ENCODE assay signal across 25 mouse cellular contexts in genomic region chr3:40123558-40124236, GRCm38 (mm10).
DNase-seq lines count a peak whose midpoint lies in the region; ATAC-seq and TF ChIP-seq lines count a peak whose summit lies in the region.
"Had no signal": no experiment of that assay in that cellular context is flagged by ENCODE, and none has a peak within 500 bp of the region (broad histone marks: within the 10 kb centered on the region; RNA-seq: fewer than 3 reads in every experiment).

No protein-coding gene starts in this region.

- no peak for DNase-seq in hindbrain, postnatal 0 days (ENCODE audit: low spot score)
- DNase-seq in ES-CJ7 (ENCODE audit: low read depth, low spot score), result peak; percentile 2
- peak; percentile 12 for DNase-seq in ZHBTc4 (ENCODE audit: low read depth, low spot score)
- no peak for DNase-seq in kidney, adult 11 months
- DNase-seq in left cerebral cortex, postnatal 36 days (ENCODE audit: low spot score in 2 of 2), result no peak
- DNase-seq: adrenal gland, postnatal 14 days; cerebellum, adult 9-10 months; gastrocnemius, postnatal 10 days; heart, postnatal 4 days; kidney, adult 2 months; layer of hippocampus, adult 9-11 months; liver; lung, postnatal 36 days; thymus, adult 18-20 months; thymus, postnatal 4 days had no signal

- no peak overlapping the region for H3K9ac ChIP-seq in hindbrain, embryonic 12.5 days
- H3K9ac ChIP-seq in hindbrain, postnatal 0 days (replicated peaks; ENCODE audit: low read length), result no peak overlapping the region
- H3K9ac ChIP-seq in forebrain, embryonic 13.5 days, result no peak overlapping the region
- H3K9ac ChIP-seq: liver, embryonic 15.5 days; lung, embryonic 15.5 days had no signal

- H3K36me3 ChIP-seq in hindbrain, embryonic 12.5 days, result no peaks in the 10 kb centered on the region
- no peaks in the 10 kb centered on the region for H3K36me3 ChIP-seq in hindbrain, postnatal 0 days (ENCODE audit: insufficient read depth, low read length)
- H3K36me3 ChIP-seq in forebrain, embryonic 13.5 days (ENCODE audit: poor library complexity, severe bottlenecking), result no peaks in the 10 kb centered on the region
- H3K36me3 ChIP-seq: heart, embryonic 10.5 days; limb, embryonic 10.5 days; liver, embryonic 15.5 days; lung, embryonic 15.5 days had no signal

- TF ChIP-seq CTCF in hindbrain, postnatal 0 days (IDR thresholded peaks at IDR 0.05; ENCODE audit: low read depth), result no peak

- peaks cover 26% of the 10 kb centered on the region for H3K4me1 ChIP-seq in hindbrain, embryonic 12.5 days
- no peaks in the 10 kb centered on the region for H3K4me1 ChIP-seq in hindbrain, postnatal 0 days (ENCODE audit: insufficient read depth, low read length)
- H3K4me1 ChIP-seq in forebrain, embryonic 13.5 days, result peaks cover 23% of the 10 kb centered on the region
- H3K4me1 ChIP-seq: liver, embryonic 15.5 days; lung, embryonic 15.5 days; megakaryocyte, embryonic 14.5 days had no signal

- 29% methylated on average over 9 of the region's 9 CpGs for WGBS in hindbrain, embryonic 12.5 days
- WGBS in hindbrain, postnatal 0 days, result 31% methylated on average over 9 of the region's 9 CpGs
- WGBS in forebrain, embryonic 13.5 days, result 50% methylated on average over 9 of the region's 9 CpGs

- intact Hi-C loops in left cerebral cortex, postnatal 36 days (cut with DNase I), result loop anchor here (5.0 kb wide), 1 partner anchor 1236 kb away; the partner anchor contains the start of gene Fat4

- H3K27ac ChIP-seq in hindbrain, embryonic 12.5 days, result no peak overlapping the region
- no peak overlapping the region for H3K27ac ChIP-seq in hindbrain, postnatal 0 days
- H3K27ac ChIP-seq in forebrain, embryonic 13.5 days, result peak overlapping the region; percentile 19; the same call in 1 of the 2 replicates
- H3K27ac ChIP-seq: heart, embryonic 10.5 days; kidney, postnatal 0 days; limb, embryonic 10.5 days; liver, embryonic 15.5 days; lung, embryonic 15.5 days had no signal

- no peak overlapping the region for H3K4me3 ChIP-seq in hindbrain, embryonic 12.5 days
- no peak overlapping the region for H3K4me3 ChIP-seq in hindbrain, postnatal 0 days (ENCODE audit: low read length)
- no peak overlapping the region for H3K4me3 ChIP-seq in forebrain, embryonic 13.5 days
- H3K4me3 ChIP-seq: heart, embryonic 10.5 days; limb, embryonic 10.5 days; liver, embryonic 15.5 days; lung, embryonic 15.5 days; megakaryocyte, embryonic 14.5 days; myocyte had no signal

- no peak overlapping the region for H3K4me2 ChIP-seq in hindbrain, embryonic 12.5 days (replicated peaks)
- no peak overlapping the region for H3K4me2 ChIP-seq in hindbrain, postnatal 0 days (ENCODE audit: low read depth, low read length)
- no peak overlapping the region for H3K4me2 ChIP-seq in forebrain, embryonic 13.5 days
- H3K4me2 ChIP-seq: liver, embryonic 15.5 days; lung, embryonic 15.5 days had no signal

- peak; percentile 58 for ATAC-seq in hindbrain, embryonic 12.5 days (ENCODE audit: low FRiP score)
- ATAC-seq in hindbrain, postnatal 0 days, result no peak
- ATAC-seq in forebrain, embryonic 13.5 days, result no peak
- ATAC-seq: inflammation-experienced regulatory T-cells, adult 6 months had no signal

- H3K9me3 ChIP-seq in hindbrain, embryonic 12.5 days (replicated peaks), result no peaks in the 10 kb centered on the region
- H3K9me3 ChIP-seq in hindbrain, postnatal 0 days (ENCODE audit: low read length), result no peaks in the 10 kb centered on the region
- no peaks in the 10 kb centered on the region for H3K9me3 ChIP-seq in forebrain, embryonic 13.5 days (replicated peaks)
- H3K9me3 ChIP-seq: heart, embryonic 10.5 days; limb, embryonic 10.5 days; liver, embryonic 15.5 days; lung, embryonic 15.5 days had no signal

- H3K27me3 ChIP-seq in hindbrain, embryonic 12.5 days, result no peaks in the 10 kb centered on the region; the same call in 1 of the 2 replicates
- H3K27me3 ChIP-seq in hindbrain, postnatal 0 days (ENCODE audit: insufficient read depth, low read length), result no peaks in the 10 kb centered on the region
- H3K27me3 ChIP-seq in forebrain, embryonic 13.5 days, result no peaks in the 10 kb centered on the region
- H3K27me3 ChIP-seq: liver, embryonic 15.5 days; lung, embryonic 15.5 days; megakaryocyte, embryonic 14.5 days had no signal

Comparison
In these comparisons a context has a peak if more than half of its experiments do, and no peak if none do; other contexts are left out.
1. DNase-seq: peak in ES-CJ7 (single experiment) and ZHBTc4 (single experiment); none in hindbrain, postnatal 0 days (single experiment), kidney, adult 11 months (single experiment) and left cerebral cortex, postnatal 36 days (0 of 2).